Mouse (Mus musculus) megakaryocyte progenitor cell, adult 5-6 weeks (primary cell): ENCODE measurements around the gene Ctbp1. TPM values are rescaled to one million over a fixed set of nuclear protein-coding genes. Genes with fewer than 3 reads are reported as not detected.
A peak's percentile ranks its signal among the peaks of the same experiment; 100 is the strongest.

ENCODE experiments used
- ATAC-seq: replicated peaks from 2 replicates; pipeline ENCODE4 v1.8.0; 2016; ENCODE audit warnings: mild to moderate bottlenecking, moderate TSS enrichment, inconsistent platforms; ENCODE audit not compliant: poor library complexity
- total RNA-seq, 2 experiments: library from RNA; stranded (forward) in 1 of 2; stranded (reverse) in 1 of 2; fragments of 157-497, 149-512 nt in 1 of 2; fragments of 200-1000 nt in 1 of 2; gene quantifications; 2 replicates each; pipeline versions ENCODE4 v1.2.3 to v1.2.4; 2015 to 2017

Ctbp1 gene
- total RNA-seq, 2 experiments from 2014 or later = 115 to 141 TPM

- ATAC-seq = no peak
These were observed 63.5 kb downstream of the Ctbp1 start for GRCm38 (mm10) chr5:33211254-33211653.

- ATAC-seq = no peak
These were observed 64.3 kb downstream of the Ctbp1 start for GRCm38 (mm10) chr5:33210515-33210914.

- ATAC-seq = peak; percentile 22; the same call in 1 of the 2 replicates
These were observed 66.1 kb downstream of the Ctbp1 start for GRCm38 (mm10) chr5:33208533-33209245.

GRCm38 (mm10) chr5:33207136-33207535 lies 67.7 kb downstream of the Ctbp1 start:
- no peak for ATAC-seq

- ATAC-seq = no peak
These were observed 68.5 kb downstream of the Ctbp1 start for GRCm38 (mm10) chr5:33206328-33206727.

GRCm38 (mm10) chr5:33204284-33204683 lies 70.5 kb downstream of the Ctbp1 start:
- ATAC-seq = no peak

- peak; percentile 94 for ATAC-seq
These were observed 71.0 kb downstream of the Ctbp1 start for GRCm38 (mm10) chr5:33203691-33204242.

- no peak for ATAC-seq
These were observed 71.6 kb downstream of the Ctbp1 start for GRCm38 (mm10) chr5:33203171-33203565.

GRCm38 (mm10) chr5:33202516-33203170 lies 72.2 kb downstream of the Ctbp1 start:
- no peak for ATAC-seq

- no peak for ATAC-seq
These were observed 73.1 kb downstream of the Ctbp1 start for GRCm38 (mm10) chr5:33201697-33202096.

- ATAC-seq = no peak
These were observed 74.7 kb downstream of the Ctbp1 start for GRCm38 (mm10) chr5:33200071-33200470.

Other genes with a start within 250 kb of the Ctbp1 start
- not detected in 2 replicates for gene Slc5a1, start 170.8 kb downstream of the Ctbp1 start, total RNA-seq (2015)
- gene Slc5a1, start 170.8 kb downstream of the Ctbp1 start, total RNA-seq (2017) = not detected in 2 replicates
- gene Spon2, start 56.5 kb downstream of the Ctbp1 start, total RNA-seq (2015) = 1.1 and 3.4 TPM in 2 replicates
- gene Spon2, start 56.5 kb downstream of the Ctbp1 start, total RNA-seq (2017) = 1.2 and 2.1 TPM in 2 replicates
- 41.6 and 41.9 TPM in 2 replicates for gene Maea, start 60.5 kb upstream of the Ctbp1 start, total RNA-seq (2015)
- 181 and 235 TPM in 2 replicates for gene Maea, start 60.5 kb upstream of the Ctbp1 start, total RNA-seq (2017)
- gene Uvssa, start 103.6 kb upstream of the Ctbp1 start, total RNA-seq (2015) = 5.2 and 6.5 TPM in 2 replicates
- 4.9 and 6.1 TPM in 2 replicates for gene Uvssa, start 103.6 kb upstream of the Ctbp1 start, total RNA-seq (2017)
- gene Nkx1-1, start 159.0 kb upstream of the Ctbp1 start, total RNA-seq (2015) = not detected in 2 replicates
- not detected in 2 replicates for gene Nkx1-1, start 159.0 kb upstream of the Ctbp1 start, total RNA-seq (2017)